Mouse (Mus musculus) thymus, adult 2 months (tissue): Measurements from ENCODE around the gene Cisd3.

Source experiments
- CTCF ChIP-seq: fragments of 200-500 bp; IDR thresholded peaks from 2 replicates; pipeline ENCODE4 v1.5.1; 2012; ENCODE audit warnings: mild to moderate bottlenecking, control low read depth, low read length, moderate library complexity, borderline replicate concordance; ENCODE audit not compliant: control insufficient read depth, poor library complexity, insufficient read depth; ENCODE audit errors: extremely low read depth
- POLR2A ChIP-seq: fragments of 200-500 bp; IDR thresholded peaks from 2 replicates; pipeline ENCODE4 v1.6.1; 2012; ENCODE audit warnings: mild to moderate bottlenecking, low read length, control low read depth, moderate library complexity; ENCODE audit not compliant: control insufficient read depth, poor library complexity, insufficient read depth; ENCODE audit errors: extremely low read depth

DNA sequence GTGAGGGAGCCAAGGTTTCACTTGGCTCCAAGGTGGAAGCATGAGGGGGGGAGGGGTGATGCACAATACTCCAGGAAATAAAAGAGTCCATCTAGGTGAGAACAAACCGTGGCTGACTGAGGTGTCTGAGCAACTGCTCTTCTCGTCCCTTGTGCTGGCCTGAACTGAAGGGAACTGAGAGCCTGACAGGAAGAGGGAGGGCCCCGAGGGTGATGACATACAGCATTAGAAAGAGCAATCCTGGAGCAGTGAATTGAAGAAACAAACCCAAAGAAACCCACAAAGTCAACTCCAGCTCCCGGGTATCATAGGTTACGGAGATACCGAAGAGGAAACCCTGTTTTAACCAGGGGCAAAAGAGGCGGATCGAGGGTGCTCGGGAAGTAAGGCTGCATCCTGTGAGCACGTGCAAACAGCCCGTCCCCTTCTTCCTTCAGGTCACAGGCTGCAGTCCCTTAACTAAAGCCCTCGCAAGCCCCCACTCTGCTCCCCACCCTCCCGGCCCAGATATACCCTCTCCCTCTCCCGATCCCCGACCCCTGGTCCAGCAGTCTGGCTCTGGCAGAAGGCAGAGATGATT, 32.7 kb downstream of the Cisd3 start:
- TF ChIP-seq CTCF (no peak), POLR2A (no peak)
